Mouse (Mus musculus): ENCODE measurements around the gene Tmem203. TPM values are rescaled to one million over a fixed set of nuclear protein-coding genes. Genes with fewer than 3 reads are reported as not detected.

The Tmem203 gene
- total RNA-seq, 1 experiment from 2014 or later: 48.8 TPM

DNA sequence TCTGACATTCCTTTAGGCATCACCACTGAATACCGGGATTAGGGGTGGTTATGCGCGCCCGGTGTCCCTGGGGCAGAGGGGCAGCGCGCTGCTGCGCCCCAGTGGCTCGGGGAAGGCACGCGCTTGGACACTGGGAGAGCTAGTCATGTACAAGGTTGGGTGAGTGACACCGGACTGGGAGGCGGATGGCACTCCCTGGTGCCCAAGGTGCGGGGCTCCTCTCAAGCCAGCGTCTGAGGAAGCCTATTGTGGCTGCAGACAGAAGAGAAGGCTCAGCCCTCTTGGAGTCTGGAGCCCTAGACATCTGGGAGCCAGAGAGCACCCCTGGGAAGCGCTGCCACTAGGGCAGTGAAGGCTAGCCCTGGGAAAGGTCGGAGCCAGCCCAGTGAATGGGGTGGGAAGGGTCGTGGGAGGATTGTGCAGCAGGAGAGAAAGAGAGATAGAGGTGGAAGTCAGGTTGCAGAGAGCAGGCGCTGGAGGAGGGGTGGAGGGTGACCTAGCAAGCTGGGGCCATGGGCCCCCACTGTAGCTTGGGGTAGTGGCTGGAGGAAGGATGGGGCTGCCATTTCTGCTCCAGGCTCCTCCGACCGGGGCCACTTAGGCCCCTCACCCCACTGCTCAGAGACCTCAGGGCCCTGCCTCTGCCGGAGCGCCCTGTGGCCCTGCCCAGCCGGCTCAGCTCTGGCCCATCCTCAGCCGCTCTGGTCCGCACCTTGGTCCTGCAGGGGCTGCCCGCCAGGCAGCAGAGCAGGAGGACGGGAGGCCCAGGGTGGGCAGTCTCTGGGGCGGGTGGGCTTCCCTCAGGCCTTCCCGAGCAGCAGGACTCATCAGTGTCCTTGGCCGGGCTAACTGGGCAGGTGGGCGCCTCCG, 36.2 kb downstream of the Tmem203 start:
- DNase-seq: no peak

DNA sequence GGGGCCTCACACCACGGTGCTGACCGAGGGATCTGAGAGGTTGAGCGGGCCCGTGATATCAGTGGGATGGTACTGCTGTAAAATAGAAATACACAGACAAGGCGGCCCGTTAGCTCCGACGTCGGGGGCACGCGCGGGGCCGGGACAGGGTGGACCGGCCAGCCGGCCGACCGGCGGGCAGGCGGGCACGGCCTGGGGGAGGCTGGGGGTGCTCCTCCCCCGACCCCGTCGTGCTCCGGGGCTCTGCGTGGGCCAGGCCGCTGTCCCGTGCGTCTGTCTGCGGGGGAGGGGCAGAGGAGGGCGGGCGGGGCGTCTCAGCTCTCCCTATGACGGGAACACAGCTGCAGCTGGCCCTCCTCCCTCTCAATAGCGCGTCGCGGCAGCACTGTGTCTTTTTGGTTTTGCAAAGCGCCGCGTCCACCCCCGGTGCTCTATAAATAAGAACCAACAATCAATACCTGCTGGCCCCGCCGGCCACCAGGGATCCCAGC, 36.9 kb downstream of the Tmem203 start:
- DNase-seq: peak; percentile 26

DNA sequence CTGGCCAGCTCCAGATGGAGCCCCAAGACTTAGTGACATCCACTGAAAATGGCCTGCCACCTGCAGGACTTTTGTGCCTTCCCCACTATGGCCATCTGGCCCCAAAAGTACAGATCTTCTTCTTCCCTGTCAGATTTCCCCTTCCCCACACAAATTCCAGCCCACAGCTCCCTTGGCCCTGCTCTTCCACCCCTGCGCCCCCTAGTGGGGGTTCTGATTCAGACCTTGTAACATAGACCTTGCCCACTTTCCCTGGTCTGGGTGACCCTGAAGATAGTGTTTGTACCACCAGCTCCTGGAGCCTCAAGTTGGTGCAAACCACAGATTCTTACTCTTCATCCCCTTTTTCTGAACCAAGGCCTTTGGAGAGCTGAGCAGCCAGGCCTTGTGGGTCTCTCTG, 37.6 kb downstream of the Tmem203 start:
- peak; percentile 81 for DNase-seq

DNA sequence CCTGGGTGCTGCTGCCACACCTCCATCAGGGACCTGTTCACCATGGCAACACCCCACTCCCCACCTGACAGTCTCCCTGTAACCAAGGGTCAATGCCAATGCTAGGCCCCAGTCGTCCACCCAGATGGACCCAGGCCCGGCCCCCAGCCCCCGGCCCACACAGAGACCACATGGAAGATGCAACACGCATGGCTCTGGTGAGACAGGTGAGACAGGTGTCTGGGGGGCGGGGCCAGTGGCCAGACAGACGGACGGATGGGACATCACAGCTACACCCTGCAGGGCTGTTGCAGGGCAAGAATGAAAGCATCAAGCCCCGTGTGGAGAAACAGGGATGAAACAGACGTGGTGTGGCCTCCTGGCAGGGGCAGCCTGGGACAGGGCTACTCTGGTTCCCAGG, 38.5 kb downstream of the Tmem203 start:
- no peak for DNase-seq

DNA sequence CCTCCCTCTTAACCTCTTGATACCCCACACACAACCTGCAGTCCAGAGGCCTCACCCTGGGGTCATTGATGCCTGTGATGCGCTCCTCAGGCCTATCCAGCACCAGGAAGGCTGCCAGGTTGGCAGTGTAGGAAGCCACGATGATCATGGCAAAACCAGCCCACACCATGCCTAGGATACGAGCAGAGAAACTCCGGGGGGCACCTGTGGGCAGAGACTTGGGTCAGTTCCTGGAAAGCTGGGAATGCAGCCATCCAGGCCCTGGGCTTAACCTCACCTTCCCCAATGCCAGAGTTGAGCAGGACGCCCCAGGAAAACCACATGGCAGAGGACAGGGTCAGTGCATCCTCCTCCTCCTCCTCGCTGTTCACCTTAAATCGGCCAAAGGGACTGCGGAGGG, 41.9 kb downstream of the Tmem203 start:
- no peak for DNase-seq

DNA sequence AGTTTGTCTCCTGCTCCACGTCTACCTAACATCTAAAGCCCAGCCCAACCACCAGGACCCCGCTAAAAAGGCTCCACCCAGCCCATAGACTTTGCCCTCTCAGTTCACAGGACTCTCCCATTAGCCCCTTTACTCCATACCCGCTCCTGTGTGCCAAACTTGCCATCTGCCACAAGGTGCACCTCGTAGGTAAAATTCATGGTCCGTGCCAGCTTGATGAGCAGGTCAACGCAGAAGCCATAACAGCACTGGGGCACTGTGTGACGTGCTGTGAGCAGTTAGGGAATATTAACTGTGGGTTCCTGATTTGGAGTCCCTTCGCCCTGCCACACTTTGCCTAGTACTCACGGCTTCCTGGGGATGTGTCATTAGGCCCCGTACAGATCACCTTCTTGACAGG, 42.8 kb downstream of the Tmem203 start:
- DNase-seq: no peak

DNA sequence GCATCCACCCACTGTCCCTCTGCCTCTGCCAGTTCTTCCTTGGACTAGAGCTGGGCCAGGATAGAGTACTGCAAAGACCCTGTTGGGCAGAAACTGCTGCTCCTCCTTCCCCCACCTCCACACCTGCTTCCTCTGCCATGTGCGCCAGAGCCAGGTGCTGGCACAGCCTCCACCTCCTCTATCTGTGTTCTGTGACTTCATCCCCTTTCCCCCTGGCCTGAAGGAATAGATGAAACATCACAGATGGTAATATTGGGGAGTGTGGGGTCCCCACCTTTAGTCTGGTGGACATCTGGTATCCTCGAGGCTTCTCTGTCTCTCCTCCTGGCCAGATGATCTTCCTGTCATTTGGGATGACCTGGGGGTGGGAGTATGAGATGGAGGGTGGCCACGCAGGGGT, 48.2 kb downstream of the Tmem203 start:
- DNase-seq: no peak

DNA sequence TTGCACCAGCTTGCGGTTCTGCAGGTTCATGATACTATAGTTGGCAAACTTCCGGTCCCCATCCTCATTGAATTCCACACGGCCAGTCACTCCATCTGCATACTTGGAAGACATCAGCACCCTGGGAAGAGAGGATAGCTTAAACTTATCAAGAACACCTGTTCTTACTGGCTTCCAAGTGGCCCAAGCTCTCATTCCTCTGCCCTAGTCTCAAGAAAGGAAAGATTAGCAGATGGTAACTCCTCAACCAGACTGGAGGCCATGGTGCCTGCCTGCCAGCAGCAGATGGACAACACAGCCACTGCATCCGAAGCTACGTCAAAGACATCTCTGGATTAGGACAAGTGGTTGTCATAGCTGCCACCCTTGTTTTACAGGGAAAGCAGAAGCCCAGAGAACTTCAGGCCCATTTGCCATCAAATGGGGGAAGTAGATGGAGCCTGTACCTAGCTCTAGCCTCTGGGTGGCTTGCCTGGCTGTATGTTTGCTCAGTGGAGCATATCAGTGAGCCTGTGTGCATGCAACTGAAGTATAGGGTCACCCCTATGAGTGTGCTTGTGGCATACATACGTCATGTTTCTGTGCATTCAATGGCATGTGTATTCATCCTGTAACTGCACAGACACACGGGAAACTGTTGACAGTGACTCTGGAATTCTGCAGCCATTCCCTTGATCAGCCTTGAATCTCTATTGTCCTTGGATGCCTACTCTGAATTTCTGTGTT, 48.9 kb downstream of the Tmem203 start:
- DNase-seq: no peak

DNA sequence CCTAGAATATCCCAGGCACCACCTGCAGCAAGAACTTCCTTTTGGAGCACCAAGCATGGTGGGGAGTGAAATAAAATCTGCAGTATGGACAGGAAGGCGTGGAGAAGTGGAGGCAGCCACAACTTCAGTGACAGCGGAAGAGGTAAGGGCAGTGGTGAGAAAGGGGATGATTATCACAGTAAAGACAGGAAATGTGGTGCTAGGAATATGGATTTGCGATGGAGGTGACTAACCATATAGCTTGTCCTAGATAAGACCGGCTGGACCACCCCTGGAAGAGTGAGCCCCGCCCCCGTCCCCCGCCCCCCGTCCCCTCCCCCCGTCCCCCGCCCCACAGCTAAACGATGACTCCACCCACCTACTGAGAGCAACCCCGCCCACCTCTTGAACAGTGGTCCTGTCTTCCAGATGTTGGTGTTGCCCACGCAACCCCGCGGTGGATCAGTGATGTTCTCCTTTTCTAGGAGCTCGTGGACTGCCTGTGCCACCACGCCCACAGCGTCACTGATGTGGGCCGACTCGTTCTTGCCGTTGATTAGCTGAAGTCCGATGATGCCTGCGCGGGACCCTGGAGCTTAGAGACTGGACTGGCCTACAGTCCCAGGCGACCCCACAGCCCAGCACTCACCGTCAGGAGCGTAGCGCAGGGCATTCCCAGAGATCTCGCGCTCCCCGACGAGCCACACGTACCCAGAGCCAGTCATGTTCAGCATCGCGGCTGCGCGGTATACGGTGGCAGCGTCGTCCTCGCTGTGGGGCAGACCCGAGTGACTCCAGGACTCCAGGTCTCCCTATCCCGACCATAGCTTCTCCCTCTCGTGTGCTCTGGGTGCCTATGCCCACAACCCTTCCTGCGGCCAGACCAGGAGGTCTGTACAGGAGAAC, 49.7 kb downstream of the Tmem203 start:
- DNase-seq: peak; percentile 28

Other genes starting within 250 kb of the Tmem203 start
- 49.8 and 51.3 TPM in 2 replicates for gene Nsmf, start 201.1 kb upstream of the Tmem203 start, total RNA-seq (2021)
- 2.1 TPM in 1 of 2 replicates, not detected in the other for gene Entpd8, start 175.1 kb upstream of the Tmem203 start, total RNA-seq (2021)
- gene Noxa1, start 160.3 kb upstream of the Tmem203 start, total RNA-seq (2021): not detected in 2 replicates
- 2.2 and 4.0 TPM in 2 replicates for gene Nrarp, start 74.7 kb upstream of the Tmem203 start, total RNA-seq (2021)
- gene Tor4a, start 58.6 kb upstream of the Tmem203 start, total RNA-seq (2021): 28.1 and 33.9 TPM in 2 replicates
- gene Nelfb, start 44.0 kb upstream of the Tmem203 start, total RNA-seq (2021): 61.8 and 66.9 TPM in 2 replicates
- not detected in 2 replicates for gene Stpg3, start 40.8 kb upstream of the Tmem203 start, total RNA-seq (2021)
- 0.46 TPM in 1 of 2 replicates, not detected in the other for gene Fam166a, start 36.7 kb upstream of the Tmem203 start, total RNA-seq (2021)
- 247 and 303 TPM in 2 replicates for gene Tubb4b, start 30.7 kb upstream of the Tmem203 start, total RNA-seq (2021)
- gene Slc34a3, start 21.1 kb upstream of the Tmem203 start, total RNA-seq (2021): not detected in 2 replicates
- gene Rnf224, start 18.7 kb upstream of the Tmem203 start, total RNA-seq (2021): not detected in 2 replicates
- gene Rnf208, start 13.2 kb upstream of the Tmem203 start, total RNA-seq (2021): 7.4 and 7.9 TPM in 2 replicates
- gene Cysrt1, start 13.0 kb upstream of the Tmem203 start, total RNA-seq (2021): not detected in 2 replicates
- 3.5 and 8.1 TPM in 2 replicates for gene AL732309.1, start 8.6 kb upstream of the Tmem203 start, total RNA-seq (2021)
- gene Tprn, start 7.2 kb downstream of the Tmem203 start, total RNA-seq (2021): 10.0 and 10.7 TPM in 2 replicates
- gene Ssna1, start 17.0 kb downstream of the Tmem203 start, total RNA-seq (2021): 35.1 and 47.7 TPM in 2 replicates
- gene Anapc2, start 17.0 kb downstream of the Tmem203 start, total RNA-seq (2021): 70.9 and 95.1 TPM in 2 replicates
- gene Tmem210, start 32.7 kb downstream of the Tmem203 start, total RNA-seq (2021): not detected in 2 replicates
- not detected in 2 replicates for gene Lrrc26, start 34.5 kb downstream of the Tmem203 start, total RNA-seq (2021)
- 9.0 and 12.6 TPM in 2 replicates for gene Grin1, start 63.7 kb downstream of the Tmem203 start, total RNA-seq (2021)
- 53.6 and 57.9 TPM in 2 replicates for gene Man1b1, start 76.9 kb downstream of the Tmem203 start, total RNA-seq (2021)
- gene Dpp7, start 100.9 kb downstream of the Tmem203 start, total RNA-seq (2021): 24.6 and 31.8 TPM in 2 replicates
- gene Uap1l1, start 110.2 kb downstream of the Tmem203 start, total RNA-seq (2021): 10.7 and 18.8 TPM in 2 replicates
- gene Sapcd2, start 116.9 kb downstream of the Tmem203 start, total RNA-seq (2021): 1.6 and 2.1 TPM in 2 replicates
- gene Entpd2, start 140.4 kb downstream of the Tmem203 start, total RNA-seq (2021): 2.4 and 3.7 TPM in 2 replicates
- 120 and 134 TPM in 2 replicates for gene Npdc1, start 143.9 kb downstream of the Tmem203 start, total RNA-seq (2021)
- not detected in 2 replicates for gene Fut7, start 167.8 kb downstream of the Tmem203 start, total RNA-seq (2021)
- gene Abca2, start 173.3 kb downstream of the Tmem203 start, total RNA-seq (2021): 24.9 and 40.5 TPM in 2 replicates
- not detected in 2 replicates for gene Clic3, start 201.4 kb downstream of the Tmem203 start, total RNA-seq (2021)
- 32.6 and 41.0 TPM in 2 replicates for gene Paxx, start 205.7 kb downstream of the Tmem203 start, total RNA-seq (2021)
- gene Ptgds, start 214.6 kb downstream of the Tmem203 start, total RNA-seq (2021): 3.6 and 3.8 TPM in 2 replicates
- not detected in 2 replicates for gene Lcn12, start 238.5 kb downstream of the Tmem203 start, total RNA-seq (2021)
- gene Fbxw5, start 245.3 kb downstream of the Tmem203 start, total RNA-seq (2021): 99.9 and 103 TPM in 2 replicates
- gene C8g, start 246.3 kb downstream of the Tmem203 start, total RNA-seq (2021): 1.7 and 3.3 TPM in 2 replicates

All from adrenal gland, postnatal 25 days (tissue).